Mouse (Mus musculus) spleen, postnatal 14 days (tissue): ENCODE data around the gene Ptpro.
A peak's percentile ranks its signal among the peaks of the same experiment; 100 is the strongest.

ENCODE experiments used
- DNase-seq, 2 experiments: peaks; one replicate each; pipeline ENCODE4 v3.0.0; 2021 to 2022; ENCODE audit warnings: low spot score in 2 of 2

Gene Ptpro

GRCm38 (mm10) chr6:137294973-137295820, 43.1 kb downstream of the Ptpro start:
- no peak for DNase-seq

DNA sequence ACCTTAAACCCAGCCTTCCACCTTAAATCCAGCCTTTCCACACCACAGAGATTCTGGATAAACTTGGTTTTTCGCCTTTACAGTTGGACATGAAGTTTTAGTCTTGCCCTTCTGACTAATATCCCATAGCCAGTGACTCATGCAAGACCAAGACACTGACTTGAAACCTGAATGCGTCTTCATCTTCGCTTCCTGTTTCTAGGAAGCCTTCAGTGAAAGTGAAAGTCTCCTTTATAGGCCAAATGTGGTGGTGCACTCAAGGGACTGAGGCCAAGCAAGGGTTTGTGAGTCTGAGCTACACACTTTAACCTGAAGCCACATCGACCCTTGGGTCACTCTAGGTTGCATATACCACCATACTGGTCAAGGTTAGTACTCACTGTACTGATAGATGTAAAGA, 50.4 kb downstream of the Ptpro start:
- no peak for DNase-seq

DNA sequence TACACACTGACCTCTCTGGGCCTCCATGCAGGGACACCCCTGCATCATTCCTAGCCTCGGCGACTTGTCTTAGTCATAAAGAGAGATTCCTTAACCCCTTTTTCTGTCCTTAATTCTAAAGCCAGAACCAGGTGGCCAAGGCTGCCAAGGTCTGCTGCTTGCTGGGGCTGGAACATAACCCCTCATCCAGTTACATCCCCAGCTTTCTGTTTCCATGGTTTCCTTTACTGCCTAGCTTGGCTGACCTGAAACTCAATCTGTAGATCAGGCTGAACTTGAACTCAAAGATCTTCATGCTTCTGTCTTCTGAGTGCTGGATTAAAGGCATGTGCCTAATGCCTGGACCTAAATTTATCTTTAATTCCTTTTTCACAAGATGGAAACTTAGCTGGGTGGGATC, 51.7 kb downstream of the Ptpro start:
- no peak for DNase-seq

GRCm38 (mm10) chr6:137315265-137315664, 63.1 kb downstream of the Ptpro start:
- DNase-seq: no peak

- no peak for DNase-seq
Measured at GRCm38 (mm10) chr6:137316358-137316757, 64.2 kb downstream of the Ptpro start.

- DNase-seq: no peak
Measured at GRCm38 (mm10) chr6:137317509-137317908, 65.4 kb downstream of the Ptpro start.

DNA sequence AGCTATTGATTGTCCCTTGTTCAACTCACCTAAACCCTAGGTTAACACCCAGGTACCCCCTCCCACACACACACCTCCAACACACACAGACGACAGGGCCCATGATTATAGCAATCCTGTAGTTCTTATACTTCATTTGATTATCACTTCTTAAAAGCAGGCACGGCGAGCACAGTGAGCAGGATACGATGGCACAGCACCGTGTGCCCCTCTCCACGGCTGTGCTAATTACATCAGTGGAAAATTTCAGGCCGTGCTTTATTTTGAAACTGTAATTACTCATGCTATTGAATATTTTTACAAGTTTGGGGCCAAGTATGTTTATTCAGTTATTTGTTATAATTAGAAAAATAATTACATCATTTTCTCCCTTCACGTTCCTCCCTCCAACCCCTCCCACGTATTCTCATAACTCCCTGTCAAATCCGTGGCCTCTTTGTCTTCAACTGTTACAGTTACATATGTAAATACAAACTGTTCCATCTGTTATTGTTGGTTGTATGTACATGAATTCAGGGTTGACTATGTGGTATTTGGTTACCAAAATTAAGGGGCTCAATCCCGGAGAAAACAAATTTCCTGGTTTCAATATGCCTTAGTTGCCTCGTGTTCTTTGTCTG, 66.2 kb downstream of the Ptpro start:
- DNase-seq: no peak

DNA sequence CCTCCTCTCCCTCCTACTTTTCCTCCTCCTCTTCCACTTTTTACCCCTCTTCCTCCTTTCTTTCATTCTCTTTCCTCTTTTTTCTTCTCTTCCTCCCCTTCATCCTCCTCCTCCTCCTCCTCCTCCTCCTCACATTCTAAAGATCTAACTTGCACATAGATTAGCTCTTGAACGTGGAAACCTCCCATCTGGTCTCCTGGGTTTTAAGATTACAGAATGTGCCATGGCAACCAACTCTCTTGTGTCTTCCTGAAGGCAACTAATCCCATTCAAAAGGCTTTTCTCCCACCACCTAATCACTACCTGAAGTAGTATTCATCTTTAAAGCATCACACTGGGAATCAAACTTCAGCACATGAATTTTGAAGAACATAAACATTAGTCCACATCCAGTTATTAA, 67.5 kb downstream of the Ptpro start:
- no peak for DNase-seq

- no peak for DNase-seq
Measured at GRCm38 (mm10) chr6:137327718-137328117, 75.6 kb downstream of the Ptpro start.

- no peak for DNase-seq
Measured at GRCm38 (mm10) chr6:137328228-137328627, 76.1 kb downstream of the Ptpro start.

GRCm38 (mm10) chr6:137330782-137331181, 78.7 kb downstream of the Ptpro start:
- DNase-seq: no peak

- no peak for DNase-seq
Measured at GRCm38 (mm10) chr6:137331826-137332225, 79.7 kb downstream of the Ptpro start.

GRCm38 (mm10) chr6:137339071-137339470, 87.0 kb downstream of the Ptpro start:
- DNase-seq: no peak

GRCm38 (mm10) chr6:137343688-137344441, 91.7 kb downstream of the Ptpro start:
- no peak for DNase-seq

GRCm38 (mm10) chr6:137360166-137360565, 108.0 kb downstream of the Ptpro start:
- no peak for DNase-seq

DNA sequence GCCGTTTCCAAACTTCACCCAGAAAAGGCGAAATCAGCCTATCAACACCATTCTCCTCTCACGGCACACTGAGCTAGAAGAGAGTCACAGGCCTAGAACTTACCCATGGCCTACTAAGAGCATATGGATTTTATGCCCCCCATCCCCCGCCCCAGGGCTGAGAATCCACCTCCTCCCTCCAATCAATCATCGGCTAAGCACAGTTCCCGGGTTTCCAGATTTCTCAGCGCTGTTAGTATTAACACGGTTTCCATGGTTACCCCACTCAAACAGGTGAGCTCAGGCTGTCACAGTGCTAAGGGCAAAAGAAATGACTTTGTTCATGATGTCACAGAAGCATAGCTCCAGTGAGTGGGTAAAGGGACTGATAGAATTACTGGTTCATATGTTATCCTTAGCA, 110.1 kb downstream of the Ptpro start:
- DNase-seq: no peak

- no peak for DNase-seq
Measured at GRCm38 (mm10) chr6:137364681-137365080, 112.6 kb downstream of the Ptpro start.

DNA sequence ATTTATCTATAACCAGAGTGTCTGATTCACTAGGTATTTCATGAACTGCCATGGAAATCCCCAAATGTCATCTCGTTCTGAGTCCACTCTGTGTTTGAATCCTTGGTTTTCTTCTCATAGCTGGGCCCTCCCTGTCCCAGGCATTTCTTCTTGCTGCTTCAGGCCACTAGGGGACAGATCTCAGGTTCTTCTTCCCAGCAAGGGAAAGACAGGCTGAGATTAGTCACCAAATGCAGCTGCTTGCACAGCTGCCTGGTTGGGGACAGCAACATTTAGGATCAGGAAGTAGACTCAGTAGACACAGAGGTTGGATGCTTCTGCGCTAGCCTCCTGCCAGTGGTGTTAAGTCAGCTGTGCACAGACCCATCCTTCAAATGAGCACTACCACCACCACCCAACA, 113.5 kb downstream of the Ptpro start:
- DNase-seq: no peak

- DNase-seq: no peak
Measured at GRCm38 (mm10) chr6:137370745-137371144, 118.6 kb downstream of the Ptpro start.

GRCm38 (mm10) chr6:137371455-137371854, 119.3 kb downstream of the Ptpro start:
- no peak for DNase-seq

GRCm38 (mm10) chr6:137373920-137374319, 121.8 kb downstream of the Ptpro start:
- no peak for DNase-seq

GRCm38 (mm10) chr6:137382546-137382945, 130.4 kb downstream of the Ptpro start:
- no peak for DNase-seq

- peak in 1 of 2 experiments; percentile 11 for DNase-seq
Measured at GRCm38 (mm10) chr6:137386344-137386743, 134.2 kb downstream of the Ptpro start.
